Mouse (Mus musculus) forebrain, embryonic 13.5 days (tissue): ENCODE measurements around the gene Cacna1a. TPM values are rescaled to one million over a fixed set of nuclear protein-coding genes. Genes with fewer than 3 reads are reported as not detected.

ENCODE experiments used
- ATAC-seq: fragments of 200-750 bp; cut with Nextera tagmentation; 2 replicates; pipeline ENCODE4 v1.8.0; 2017
- H3K27ac ChIP-seq: fragments of 300-500 bp; sonication (generic); 2 replicates; pipeline ENCODE4 v1.5.1; 2015; ENCODE audit warnings: inconsistent platforms, mild to moderate bottlenecking, moderate library complexity
- H3K27me3 ChIP-seq: fragments of 300-500 bp; sonication (generic); 2 replicates; pipeline ENCODE4 v1.6.1; 2015; ENCODE audit warnings: mild to moderate bottlenecking, inconsistent platforms
- H3K36me3 ChIP-seq: fragments of 300-500 bp; sonication (generic); 2 replicates; pipeline ENCODE4 v1.6.1; 2015; ENCODE audit warnings: mild to moderate bottlenecking, inconsistent platforms; ENCODE audit not compliant: poor library complexity, severe bottlenecking
- H3K4me1 ChIP-seq: fragments of 300-500 bp; sonication (generic); 2 replicates; pipeline ENCODE4 v1.6.1; 2015; ENCODE audit warnings: inconsistent platforms
- H3K4me2 ChIP-seq: fragments of 300-500 bp; sonication (generic); 2 replicates; pipeline ENCODE4 v1.6.1; 2015; ENCODE audit warnings: inconsistent platforms, mild to moderate bottlenecking, moderate library complexity
- H3K4me3 ChIP-seq: fragments of 300-500 bp; sonication (generic); 2 replicates; pipeline ENCODE4 v1.5.1; 2015; ENCODE audit warnings: mild to moderate bottlenecking, inconsistent platforms
- H3K9ac ChIP-seq: fragments of 300-500 bp; sonication (generic); 2 replicates; pipeline ENCODE4 v1.6.1; 2015; ENCODE audit warnings: mild to moderate bottlenecking, inconsistent platforms
- H3K9me3 ChIP-seq: fragments of 300-500 bp; sonication (generic); replicated peaks from 2 replicates; pipeline ENCODE4 v1.6.1; 2016; ENCODE audit warnings: inconsistent platforms
- WGBS: fragments of 180-500 bp; shearing (Covaris S2); methylation state at CpG from one replicate; pipeline ENCODE4 v1.1.7; 2015; 5-methylcytosine and 5-hydroxymethylcytosine counted together
- polyA plus RNA-seq: library from polyadenylated mRNA; unstranded; fragments of >200 nt; fragmentation: Nextera tagmentation; extraction: Ambion mirVana; gene quantifications from 2 replicates; pipeline ENCODE4 v1.2.1, GENCODE M21; 2015

The Cacna1a gene
- polyA plus RNA-seq, 1 experiment from 2014 or later: 9.7 TPM

DNA sequence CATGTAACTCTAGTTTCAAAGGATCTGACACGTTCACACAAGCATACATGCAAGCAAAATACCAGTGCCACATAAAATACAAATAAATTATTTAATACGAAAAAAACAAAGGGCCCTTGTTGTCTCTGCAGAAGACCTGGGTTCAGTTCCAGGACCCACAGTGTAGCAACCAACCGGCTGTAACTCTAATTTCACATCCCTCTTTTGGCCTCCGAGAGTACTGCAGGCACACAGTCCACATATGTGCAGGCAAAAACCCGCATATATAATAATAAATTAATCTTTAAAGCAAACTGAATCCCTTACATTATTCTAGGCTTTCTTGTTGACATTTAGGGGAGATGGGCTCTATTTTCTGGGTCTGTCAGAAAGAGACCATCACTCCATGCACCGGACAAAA, 258.6 kb downstream of the Cacna1a start:
- Histone ChIP-seq H3K27ac (peak overlapping the region; percentile 38), H3K4me1 (peaks cover 9% of the 10 kb centered on the region), H3K27me3 (no peaks in the 10 kb centered on the region), H3K9ac (no peak overlapping the region), H3K4me2 (peak overlapping the region; percentile 58), H3K36me3 (no peaks in the 10 kb centered on the region), H3K4me3 (0 out of 2 replicates have a peak overlapping the region, but pooled peaks have one; percentile 33), H3K9me3 (no peaks in the 10 kb centered on the region)
- WGBS: 51% methylated on average over 6 of the region's 6 CpGs
- no peak for ATAC-seq

- H3K9me3 ChIP-seq: no peaks in the 10 kb centered on the region
- H3K9ac ChIP-seq: peak overlapping the region; percentile 41; the same call in 1 of the 2 replicates
- H3K27ac ChIP-seq: peak overlapping the region; percentile 38
- 2% methylated on average over 14 of the region's 14 CpGs for WGBS
- H3K4me2 ChIP-seq: peak overlapping the region; percentile 58
- peaks cover 9% of the 10 kb centered on the region for H3K4me1 ChIP-seq
- H3K27me3 ChIP-seq: no peaks in the 10 kb centered on the region
- H3K4me3 ChIP-seq: peak overlapping the region; percentile 33
- H3K36me3 ChIP-seq: no peaks in the 10 kb centered on the region
- peak; percentile 79 for ATAC-seq
These were observed 259.2 kb downstream of the Cacna1a start for GRCm38 (mm10) chr8:84647461-84647901.

DNA sequence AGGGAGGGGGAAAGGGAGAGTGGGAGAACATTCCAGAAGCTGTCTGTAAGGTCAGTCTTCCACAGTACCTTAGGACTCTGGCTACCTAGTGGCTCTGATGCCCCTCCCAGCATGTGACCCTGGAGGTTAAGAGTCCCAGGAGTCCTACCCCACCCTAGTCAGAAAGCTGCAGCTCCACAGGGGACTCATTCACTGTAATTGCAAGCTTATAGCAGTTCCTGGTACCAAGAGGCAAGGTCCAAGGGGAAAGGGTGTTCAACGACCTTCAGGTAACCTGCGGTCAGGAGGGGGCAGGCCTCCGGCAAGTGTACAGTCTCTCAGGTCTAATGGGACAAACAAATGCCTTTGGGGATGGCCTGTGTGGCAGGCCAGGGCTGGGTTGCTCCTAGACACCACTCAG, 262.0 kb downstream of the Cacna1a start:
- H3K36me3 ChIP-seq: no peaks in the 10 kb centered on the region
- peaks cover 15% of the 10 kb centered on the region for H3K4me1 ChIP-seq
- H3K4me2 ChIP-seq: no peak overlapping the region
- ATAC-seq: no peak
- H3K4me3 ChIP-seq: no peak overlapping the region
- H3K27ac ChIP-seq: no peak overlapping the region
- H3K9ac ChIP-seq: no peak overlapping the region
- 58% methylated on average over 3 of the region's 3 CpGs for WGBS
- no peaks in the 10 kb centered on the region for H3K9me3 ChIP-seq
- no peaks in the 10 kb centered on the region for H3K27me3 ChIP-seq

DNA sequence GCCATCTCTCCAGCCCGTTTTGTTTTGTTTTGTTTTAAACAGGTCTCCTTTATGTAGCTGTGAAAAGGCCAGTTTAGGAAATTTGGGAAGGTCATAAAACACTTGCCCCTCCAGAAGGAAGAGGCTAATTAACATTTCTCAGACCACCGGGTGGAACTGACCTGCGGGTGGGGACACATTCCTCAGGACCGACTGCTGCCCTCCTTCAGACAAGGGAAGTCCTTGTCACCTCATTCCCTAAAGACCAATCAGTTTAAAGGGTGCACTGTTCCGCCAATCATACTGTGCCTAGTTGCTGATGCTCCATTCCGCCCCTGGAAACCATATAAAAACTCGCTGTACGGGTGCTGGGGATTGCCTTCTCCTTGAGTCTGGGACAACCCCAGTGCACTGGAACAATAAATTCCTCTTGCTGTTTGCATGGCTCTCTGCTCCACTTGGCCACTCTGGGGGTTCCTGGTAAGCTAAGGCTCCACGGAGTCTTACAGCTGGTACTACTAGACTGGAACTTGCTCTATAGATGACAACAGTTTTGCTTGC, 264.9 kb downstream of the Cacna1a start:
- Histone ChIP-seq H3K27me3 (no peaks in the 10 kb centered on the region), H3K4me2 (no peak overlapping the region), H3K27ac (peak overlapping the region; percentile 36; the same call in 1 of the 2 replicates), H3K4me1 (peaks cover 26% of the 10 kb centered on the region), H3K36me3 (no peaks in the 10 kb centered on the region), H3K9ac (no peak overlapping the region), H3K9me3 (no peaks in the 10 kb centered on the region), H3K4me3 (no peak overlapping the region)
- ATAC-seq: no peak
- WGBS: 73% methylated on average over 9 of the region's 9 CpGs

GRCm38 (mm10) chr8:84654597-84654996, 266.4 kb downstream of the Cacna1a start:
- H3K27ac ChIP-seq: no peak overlapping the region; the same call in 1 of the 2 replicates
- no peak overlapping the region for H3K9ac ChIP-seq
- H3K36me3 ChIP-seq: no peaks in the 10 kb centered on the region
- H3K4me1 ChIP-seq: peaks cover 27% of the 10 kb centered on the region
- ATAC-seq: no peak
- no peak overlapping the region for H3K4me3 ChIP-seq
- H3K27me3 ChIP-seq: no peaks in the 10 kb centered on the region
- WGBS: 48% methylated on average over 4 of the region's 4 CpGs
- H3K4me2 ChIP-seq: no peak overlapping the region
- H3K9me3 ChIP-seq: no peaks in the 10 kb centered on the region

GRCm38 (mm10) chr8:84655336-84656190, 267.3 kb downstream of the Cacna1a start:
- no peaks in the 10 kb centered on the region for H3K27me3 ChIP-seq
- no peaks in the 10 kb centered on the region for H3K9me3 ChIP-seq
- WGBS: under 1% methylated on average over 14 of the region's 15 CpGs
- peak; percentile 69 for ATAC-seq
- H3K27ac ChIP-seq: peak overlapping the region; percentile 74
- H3K4me1 ChIP-seq: peaks cover 36% of the 10 kb centered on the region
- H3K36me3 ChIP-seq: no peaks in the 10 kb centered on the region
- H3K4me2 ChIP-seq: peak overlapping the region; percentile 60
- H3K9ac ChIP-seq: peak overlapping the region; percentile 49
- peak overlapping the region; percentile 22 for H3K4me3 ChIP-seq

- H3K27ac ChIP-seq: peak overlapping the region; percentile 74
- no peaks in the 10 kb centered on the region for H3K36me3 ChIP-seq
- peak overlapping the region; percentile 49 for H3K9ac ChIP-seq
- WGBS: 2% methylated on average over 10 of the region's 10 CpGs
- peak; percentile 5; the same call in 1 of the 2 replicates for ATAC-seq
- peak overlapping the region; percentile 60 for H3K4me2 ChIP-seq
- peaks cover 42% of the 10 kb centered on the region for H3K4me1 ChIP-seq
- H3K9me3 ChIP-seq: no peaks in the 10 kb centered on the region
- peak overlapping the region; percentile 22 for H3K4me3 ChIP-seq
- no peaks in the 10 kb centered on the region for H3K27me3 ChIP-seq
These were observed 267.9 kb downstream of the Cacna1a start for GRCm38 (mm10) chr8:84656191-84656525.

- Histone ChIP-seq H3K4me3 (peak overlapping the region; percentile 22), H3K27me3 (no peaks in the 10 kb centered on the region), H3K36me3 (no peaks in the 10 kb centered on the region), H3K27ac (peak overlapping the region; percentile 74), H3K9me3 (no peaks in the 10 kb centered on the region), H3K4me2 (peak overlapping the region; percentile 60), H3K9ac (peak overlapping the region; percentile 51), H3K4me1 (peaks cover 47% of the 10 kb centered on the region)
- no peak for ATAC-seq
- 3% methylated on average over 23 of the region's 23 CpGs for WGBS
These were observed 268.4 kb downstream of the Cacna1a start for GRCm38 (mm10) chr8:84656641-84657126.

- Histone ChIP-seq H3K4me2 (peak overlapping the region; percentile 60), H3K4me3 (no peak overlapping the region), H3K9ac (peak overlapping the region; percentile 51; the same call in 1 of the 2 replicates), H3K36me3 (no peaks in the 10 kb centered on the region), H3K9me3 (no peaks in the 10 kb centered on the region), H3K27me3 (no peaks in the 10 kb centered on the region), H3K27ac (peak overlapping the region; percentile 74; the same call in 1 of the 2 replicates), H3K4me1 (peaks cover 51% of the 10 kb centered on the region)
- ATAC-seq: no peak
These were observed 269.0 kb downstream of the Cacna1a start for GRCm38 (mm10) chr8:84657203-84657602.

DNA sequence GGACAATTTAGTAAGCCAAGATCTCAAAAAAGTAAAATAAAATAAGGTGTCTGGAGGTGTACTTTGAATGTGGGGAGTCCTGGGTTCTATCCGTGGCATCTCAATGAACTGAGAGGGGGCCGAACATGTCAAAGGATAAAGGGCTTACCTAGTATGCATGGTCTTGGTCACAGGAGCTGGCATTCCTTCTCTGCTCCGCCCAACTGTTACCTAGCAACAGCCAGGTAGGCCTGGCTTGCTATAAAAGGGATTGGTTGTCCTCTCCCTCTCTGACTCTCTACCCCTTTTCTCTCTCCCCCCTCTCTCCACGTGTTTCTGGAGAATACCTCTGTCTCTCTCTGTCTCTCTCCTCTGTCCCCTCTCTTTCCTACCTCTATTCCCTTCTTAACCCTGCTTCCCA, 269.4 kb downstream of the Cacna1a start:
- Histone ChIP-seq H3K4me3 (no peak overlapping the region), H3K27ac (no peak overlapping the region), H3K36me3 (no peaks in the 10 kb centered on the region), H3K9ac (no peak overlapping the region), H3K9me3 (no peaks in the 10 kb centered on the region), H3K27me3 (no peaks in the 10 kb centered on the region), H3K4me2 (no peak overlapping the region), H3K4me1 (peaks cover 54% of the 10 kb centered on the region)
- WGBS: 43% methylated on average over 4 of the region's 4 CpGs
- ATAC-seq: no peak

DNA sequence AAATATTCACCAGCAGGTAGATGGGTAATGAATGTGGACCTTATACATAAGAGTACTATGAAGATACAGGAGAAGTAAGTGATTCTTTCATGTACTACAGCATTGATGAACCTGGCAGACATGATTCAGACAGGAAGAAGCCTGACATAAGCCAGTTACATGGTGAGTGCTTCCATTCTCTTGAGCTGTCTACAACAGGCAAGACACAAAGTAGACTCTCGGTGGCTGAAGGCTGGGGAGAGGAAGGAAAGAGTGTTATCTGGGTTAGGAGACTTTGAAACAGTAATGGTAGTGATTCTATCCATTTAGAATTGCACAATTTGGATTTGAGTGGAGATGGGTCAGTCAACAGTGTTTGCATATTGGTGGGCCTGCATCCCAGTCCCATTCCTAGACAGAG, 270.7 kb downstream of the Cacna1a start:
- Histone ChIP-seq H3K4me2 (no peak overlapping the region), H3K27ac (no peak overlapping the region), H3K36me3 (no peaks in the 10 kb centered on the region), H3K4me1 (peaks cover 62% of the 10 kb centered on the region), H3K27me3 (no peaks in the 10 kb centered on the region), H3K9ac (no peak overlapping the region), H3K9me3 (no peaks in the 10 kb centered on the region), H3K4me3 (no peak overlapping the region)
- ATAC-seq: no peak
- 59% methylated on average over 1 of the region's 1 CpGs for WGBS
